In the genomic region with DNA sequence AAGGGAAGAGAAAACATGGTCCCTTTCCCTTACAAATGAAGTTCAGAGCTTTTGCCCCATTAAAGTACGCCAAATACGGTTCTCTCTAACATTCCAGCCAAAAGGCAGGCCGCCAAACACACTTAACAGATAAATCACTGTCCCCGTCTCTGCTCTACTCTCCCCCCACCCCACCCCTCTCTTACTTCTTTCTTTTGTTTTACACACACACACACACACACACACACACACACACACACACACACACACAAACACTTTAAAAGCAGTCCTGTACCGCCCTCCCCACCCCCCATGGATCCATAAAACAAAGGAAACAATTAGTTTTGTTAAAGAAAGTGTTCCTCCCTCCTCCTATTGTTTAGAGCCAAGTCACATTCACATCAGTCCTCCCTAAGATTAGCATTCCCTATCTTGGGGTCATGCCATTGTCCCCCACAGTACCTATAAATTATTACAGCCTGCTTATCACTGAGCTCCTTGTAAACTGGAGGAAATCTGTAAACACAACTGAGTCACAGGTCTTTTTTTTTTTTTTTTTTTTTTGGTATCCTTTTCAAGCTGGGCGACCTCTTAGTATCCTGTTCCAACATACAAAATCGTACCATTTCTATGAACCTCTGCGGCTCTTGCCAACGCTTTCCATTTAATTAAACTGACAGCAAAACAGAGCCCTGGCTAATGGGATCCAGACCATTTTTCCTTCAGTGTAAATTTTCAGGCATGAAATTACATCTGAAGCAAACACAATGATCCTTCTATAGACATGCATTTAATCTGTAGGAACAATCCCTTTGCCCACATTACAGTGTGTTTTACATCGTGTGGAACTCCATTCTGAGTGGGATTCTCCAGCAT, we compare ENCODE assay signal across 8 mouse cellular contexts.
DNase-seq lines count a peak whose midpoint lies in the region; ATAC-seq and TF ChIP-seq lines count a peak whose summit lies in the region.

No protein-coding gene starts in this region.

- no peak overlapping the region for H3K9ac ChIP-seq in hindbrain, embryonic 12.5 days
- H3K9ac ChIP-seq in hindbrain, embryonic 16.5 days (ENCODE audit: low read depth, low read length), result no peak overlapping the region
- H3K9ac ChIP-seq in hindbrain, postnatal 0 days (replicated peaks; ENCODE audit: low read length), result no peak overlapping the region
- no peak overlapping the region for H3K9ac ChIP-seq in liver, postnatal 0 days (replicated peaks)
- no peak overlapping the region for H3K9ac ChIP-seq in forebrain, embryonic 16.5 days (replicated peaks; ENCODE audit: low read depth, low read length)

- peaks cover 9% of the 10 kb centered on the region; the same call in 1 of the 2 replicates for H3K36me3 ChIP-seq in hindbrain, embryonic 12.5 days
- 0 out of 2 replicates have a peak, but pooled peaks cover 2% of the 10 kb centered on the region for H3K36me3 ChIP-seq in hindbrain, embryonic 16.5 days (ENCODE audit: control insufficient read depth, insufficient read depth, low read length)
- H3K36me3 ChIP-seq in hindbrain, postnatal 0 days (ENCODE audit: insufficient read depth, low read length), result no peaks in the 10 kb centered on the region
- H3K36me3 ChIP-seq in liver, postnatal 0 days (replicated peaks; ENCODE audit: insufficient read depth, low read length), result peaks cover 7% of the 10 kb centered on the region
- H3K36me3 ChIP-seq in forebrain, embryonic 16.5 days (ENCODE audit: control insufficient read depth, insufficient read depth), result 0 out of 2 replicates have a peak, but pooled peaks cover 2% of the 10 kb centered on the region

- 34% methylated on average over 10 of the region's 10 CpGs for WGBS in hindbrain, embryonic 12.5 days
- WGBS in hindbrain, embryonic 16.5 days, result 22% methylated on average over 10 of the region's 10 CpGs
- 21% methylated on average over 10 of the region's 10 CpGs for WGBS in hindbrain, postnatal 0 days
- WGBS in liver, postnatal 0 days (ENCODE audit: insufficient replicate concordance), result 59% methylated on average over 10 of the region's 10 CpGs
- 22% methylated on average over 10 of the region's 10 CpGs for WGBS in forebrain, embryonic 16.5 days

- peak overlapping the region; percentile 23; the same call in 1 of the 2 replicates for H3K27ac ChIP-seq in hindbrain, embryonic 12.5 days
- H3K27ac ChIP-seq in hindbrain, embryonic 16.5 days (ENCODE audit: low read depth, low read length), result no peak overlapping the region
- no peak overlapping the region for H3K27ac ChIP-seq in hindbrain, postnatal 0 days
- H3K27ac ChIP-seq in liver, postnatal 0 days (ENCODE audit: low read depth), result peak overlapping the region; percentile 78
- no peak overlapping the region for H3K27ac ChIP-seq in layer of hippocampus, adult 2 months
- no peak overlapping the region for H3K27ac ChIP-seq in forebrain, embryonic 16.5 days (ENCODE audit: low read length)

- H3K4me1 ChIP-seq in hindbrain, embryonic 12.5 days, result peaks cover 29% of the 10 kb centered on the region
- peaks cover 16% of the 10 kb centered on the region for H3K4me1 ChIP-seq in hindbrain, embryonic 16.5 days (ENCODE audit: control insufficient read depth, insufficient read depth, low read depth, low read length)
- H3K4me1 ChIP-seq in hindbrain, postnatal 0 days (ENCODE audit: insufficient read depth, low read length), result peaks cover 4% of the 10 kb centered on the region; the same call in 1 of the 2 replicates
- peaks cover 8% of the 10 kb centered on the region; the same call in 1 of the 2 replicates for H3K4me1 ChIP-seq in liver, postnatal 0 days (ENCODE audit: insufficient read depth)
- peaks cover 19% of the 10 kb centered on the region for H3K4me1 ChIP-seq in forebrain, embryonic 16.5 days (replicated peaks; ENCODE audit: control insufficient read depth, insufficient read depth, low read length)

- no peak for TF ChIP-seq EP300 in liver, postnatal 0 days (IDR thresholded peaks at IDR 0.05; ENCODE audit: low read depth)

- ATAC-seq in hindbrain, embryonic 12.5 days (ENCODE audit: low FRiP score), result no peak
- ATAC-seq in hindbrain, embryonic 16.5 days, result no peak
- ATAC-seq in hindbrain, postnatal 0 days, result 0 out of 2 replicates have a peak, but pooled peaks have one; percentile 45
- 0 out of 2 replicates have a peak, but pooled peaks have one; percentile 27 for ATAC-seq in liver, postnatal 0 days
- no peak for ATAC-seq in forebrain, embryonic 16.5 days
- ATAC-seq in frontal cortex, adult (ENCODE audit: low TSS enrichment), result no peak

- DNase-seq in adrenal gland, postnatal 14 days, result peak; percentile 71
- peak; percentile 58 for DNase-seq in hindbrain, postnatal 0 days (ENCODE audit: low spot score)
- DNase-seq in liver, postnatal 0 days, result peak; percentile 24
- DNase-seq in layer of hippocampus, adult 2 months (ENCODE audit: low spot score in 2 of 2), result no peak

- peaks cover 4% of the 10 kb centered on the region for H3K9me3 ChIP-seq in hindbrain, embryonic 12.5 days (replicated peaks)
- H3K9me3 ChIP-seq in hindbrain, embryonic 16.5 days (ENCODE audit: control insufficient read depth, low read length), result peaks cover 5% of the 10 kb centered on the region
- H3K9me3 ChIP-seq in hindbrain, postnatal 0 days (ENCODE audit: low read length), result no peaks in the 10 kb centered on the region
- H3K9me3 ChIP-seq in liver, postnatal 0 days (ENCODE audit: low read length), result peaks cover 8% of the 10 kb centered on the region; the same call in 1 of the 2 replicates
- peaks cover 4% of the 10 kb centered on the region for H3K9me3 ChIP-seq in forebrain, embryonic 16.5 days (ENCODE audit: control insufficient read depth, low read length)

- H3K4me2 ChIP-seq in hindbrain, embryonic 12.5 days (replicated peaks), result no peak overlapping the region
- H3K4me2 ChIP-seq in hindbrain, embryonic 16.5 days (ENCODE audit: low read length), result no peak overlapping the region
- H3K4me2 ChIP-seq in hindbrain, postnatal 0 days (ENCODE audit: low read depth, low read length), result no peak overlapping the region
- 0 out of 2 replicates have a peak overlapping the region, but pooled peaks have one; percentile 32 for H3K4me2 ChIP-seq in liver, postnatal 0 days (ENCODE audit: low read depth, low read length)
- H3K4me2 ChIP-seq in forebrain, embryonic 16.5 days (ENCODE audit: low read length), result no peak overlapping the region

- H3K27me3 ChIP-seq in hindbrain, embryonic 12.5 days, result no peaks in the 10 kb centered on the region
- no peaks in the 10 kb centered on the region for H3K27me3 ChIP-seq in hindbrain, embryonic 16.5 days (replicated peaks; ENCODE audit: control insufficient read depth, insufficient read depth, low read length)
- no peaks in the 10 kb centered on the region for H3K27me3 ChIP-seq in hindbrain, postnatal 0 days (ENCODE audit: insufficient read depth, low read length)
- H3K27me3 ChIP-seq in liver, postnatal 0 days (ENCODE audit: insufficient read depth, low read length), result no peaks in the 10 kb centered on the region
- no peaks in the 10 kb centered on the region for H3K27me3 ChIP-seq in forebrain, embryonic 16.5 days (replicated peaks; ENCODE audit: control insufficient read depth, insufficient read depth, low read length)

- H3K4me3 ChIP-seq in hindbrain, embryonic 12.5 days, result no peak overlapping the region
- no peak overlapping the region for H3K4me3 ChIP-seq in hindbrain, embryonic 16.5 days (ENCODE audit: low read length)
- H3K4me3 ChIP-seq in hindbrain, postnatal 0 days (ENCODE audit: low read length), result no peak overlapping the region
- no peak overlapping the region for H3K4me3 ChIP-seq in liver, postnatal 0 days (ENCODE audit: low read depth, low read length)
- no peak overlapping the region for H3K4me3 ChIP-seq in layer of hippocampus, adult 2 months
- no peak overlapping the region for H3K4me3 ChIP-seq in forebrain, embryonic 16.5 days (replicated peaks; ENCODE audit: low read length)

- TF ChIP-seq CTCF in hindbrain, postnatal 0 days (IDR thresholded peaks at IDR 0.05; ENCODE audit: low read depth), result no peak
- no peak for TF ChIP-seq CTCF in liver, postnatal 0 days (IDR thresholded peaks at IDR 0.05; ENCODE audit: low read depth)
- TF ChIP-seq CTCF in layer of hippocampus, adult 2 months (conservative IDR thresholded peaks at IDR 0.05), result no peak

Comparison
In these comparisons a context has a peak if more than half of its experiments do, and no peak if none do; other contexts are left out.
1. ATAC-seq: peak in hindbrain, postnatal 0 days (single experiment) and liver, postnatal 0 days (single experiment); none in hindbrain, embryonic 12.5 days (single experiment), hindbrain, embryonic 16.5 days (single experiment), forebrain, embryonic 16.5 days (single experiment) and frontal cortex, adult (single experiment).
2. H3K27ac ChIP-seq: peak in hindbrain, embryonic 12.5 days (single experiment) and liver, postnatal 0 days (single experiment); none in hindbrain, embryonic 16.5 days (single experiment), hindbrain, postnatal 0 days (single experiment), layer of hippocampus, adult 2 months (single experiment) and forebrain, embryonic 16.5 days (single experiment).
3. DNase-seq: peak in adrenal gland, postnatal 14 days (single experiment), hindbrain, postnatal 0 days (single experiment) and liver, postnatal 0 days (single experiment); none in layer of hippocampus, adult 2 months (0 of 2).